Mouse (Mus musculus): Measurements from ENCODE around the gene Trpv2.
"Not testable (repeated sequence)": the region's sequence is repeated elsewhere in the genome, so short reads cannot be mapped to it uniquely, and the experiment has no call there.

Gene Trpv2

GRCm38 (mm10) chr11:62649803-62650202, 75.5 kb downstream of the Trpv2 start:
- DNase-seq = not testable (repeated sequence)
